Mouse (Mus musculus) urinary bladder, adult 2 months (tissue): ENCODE results near the gene Spaca6. TPM values are rescaled to one million over a fixed set of nuclear protein-coding genes. Genes with fewer than 3 reads are reported as not detected.
"Not testable (repeated sequence)": the region's sequence is repeated elsewhere in the genome, so short reads cannot be mapped to it uniquely, and the experiment has no call there.

ENCODE experiments used
- DNase-seq: peaks from one replicate; pipeline ENCODE4 v3.0.0; 2022; ENCODE audit warnings: low spot score
- polyA plus RNA-seq: library from polyadenylated mRNA; depleted of rRNA; stranded (reverse); fragments of >200 nt; gene quantifications from 2 replicates; pipeline ENCODE4 v1.2.3, GENCODE M21; 2012

Gene Spaca6
- polyA plus RNA-seq, 1 experiment: 91.3 TPM

- not testable (repeated sequence) for DNase-seq
Observed at GRCm38 (mm10) chr17:17844606-17845005, 17.6 kb downstream of the Spaca6 start.

- no peak for DNase-seq
Observed at GRCm38 (mm10) chr17:17845187-17846027, 18.4 kb downstream of the Spaca6 start.

- no peak for DNase-seq
Observed at GRCm38 (mm10) chr17:17848988-17849387, 22.0 kb downstream of the Spaca6 start.

GRCm38 (mm10) chr17:17849906-17850712 is 23.2 kb downstream of the Spaca6 start:
- no peak for DNase-seq

- no peak for DNase-seq
Observed at GRCm38 (mm10) chr17:17855064-17855838, 28.3 kb downstream of the Spaca6 start, which contains the start of gene Has1. Gene Has1, minus strand, starts transcription at chr17:17855205.

- no peak for DNase-seq
Observed at GRCm38 (mm10) chr17:17856612-17857011, 29.7 kb downstream of the Spaca6 start.

- no peak for DNase-seq
Observed at GRCm38 (mm10) chr17:17857446-17857845, 30.5 kb downstream of the Spaca6 start.

- no peak for DNase-seq
Observed at GRCm38 (mm10) chr17:17860110-17860509, 33.2 kb downstream of the Spaca6 start.

- no peak for DNase-seq
Observed at GRCm38 (mm10) chr17:17862360-17862759, 35.4 kb downstream of the Spaca6 start.

GRCm38 (mm10) chr17:17865168-17865567 is 38.2 kb downstream of the Spaca6 start:
- no peak for DNase-seq

GRCm38 (mm10) chr17:17866801-17867469 is 40.0 kb downstream of the Spaca6 start:
- DNase-seq: no peak

GRCm38 (mm10) chr17:17870892-17871550 is 44.1 kb downstream of the Spaca6 start:
- DNase-seq: no peak

GRCm38 (mm10) chr17:17871697-17872096 is 44.7 kb downstream of the Spaca6 start:
- DNase-seq: no peak

- no peak for DNase-seq
Observed at GRCm38 (mm10) chr17:17879347-17879746, 52.4 kb downstream of the Spaca6 start.

GRCm38 (mm10) chr17:17882672-17883071 is 55.7 kb downstream of the Spaca6 start:
- no peak for DNase-seq

- no peak for DNase-seq
Observed at GRCm38 (mm10) chr17:17883840-17884239, 56.9 kb downstream of the Spaca6 start, which contains the start of gene Fpr1. Gene Fpr1, minus strand, starts transcription at chr17:17883940.

GRCm38 (mm10) chr17:17887774-17888248 is 60.9 kb downstream of the Spaca6 start, which contains the start of the genes Fpr2 and Fpr3:
Gene Fpr2, plus strand, starts transcription at chr17:17887824.
Gene Fpr3, plus strand, starts transcription at chr17:17887852.
- no peak for DNase-seq

GRCm38 (mm10) chr17:17889732-17890425 is 62.9 kb downstream of the Spaca6 start:
- no peak for DNase-seq
